Mouse (Mus musculus): ENCODE data around the gene Heatr5a. TPM values are rescaled to one million over a fixed set of nuclear protein-coding genes. Genes with fewer than 3 reads are reported as not detected.
A peak's percentile ranks its signal among the peaks of the same experiment; 100 is the strongest.

Gene Heatr5a
- total RNA-seq, 1 experiment from 2014 or later: 18.0 TPM

DNA sequence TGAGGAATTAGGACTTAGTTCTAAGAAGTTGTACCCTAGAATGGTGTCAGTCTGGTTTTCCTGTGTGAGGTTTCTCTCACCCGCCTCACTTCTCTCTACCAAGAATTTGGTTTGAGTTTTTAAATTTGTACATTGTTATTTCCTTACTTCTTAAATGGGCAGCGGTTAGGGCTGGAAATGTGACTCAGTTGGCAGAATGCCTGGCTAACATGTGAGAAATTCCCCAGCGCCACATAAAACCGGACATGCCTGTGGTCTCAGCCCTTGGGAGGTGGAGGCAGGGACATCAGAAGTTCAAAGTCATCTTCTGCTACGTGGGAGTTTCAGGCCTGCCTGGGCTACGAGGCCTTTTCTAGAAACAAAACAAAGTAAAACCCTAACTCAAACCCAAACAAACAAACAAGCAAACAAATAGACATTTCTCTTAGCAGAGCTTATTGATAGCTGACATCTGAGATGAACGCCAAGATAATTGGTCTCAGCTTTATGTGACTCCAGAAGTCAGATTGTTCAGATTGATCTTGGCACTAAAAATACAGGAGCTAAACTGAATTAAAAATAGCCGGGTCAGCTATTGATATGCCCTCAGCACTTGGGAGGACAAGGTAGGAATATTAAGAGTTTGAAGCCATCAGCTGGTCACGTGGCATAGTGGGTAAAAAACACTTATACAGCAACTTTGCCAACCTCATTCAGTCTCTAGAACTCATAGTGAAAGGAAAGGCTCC, 123.0 kb downstream of the Heatr5a start:
- peak; percentile 70 for DNase-seq

DNA sequence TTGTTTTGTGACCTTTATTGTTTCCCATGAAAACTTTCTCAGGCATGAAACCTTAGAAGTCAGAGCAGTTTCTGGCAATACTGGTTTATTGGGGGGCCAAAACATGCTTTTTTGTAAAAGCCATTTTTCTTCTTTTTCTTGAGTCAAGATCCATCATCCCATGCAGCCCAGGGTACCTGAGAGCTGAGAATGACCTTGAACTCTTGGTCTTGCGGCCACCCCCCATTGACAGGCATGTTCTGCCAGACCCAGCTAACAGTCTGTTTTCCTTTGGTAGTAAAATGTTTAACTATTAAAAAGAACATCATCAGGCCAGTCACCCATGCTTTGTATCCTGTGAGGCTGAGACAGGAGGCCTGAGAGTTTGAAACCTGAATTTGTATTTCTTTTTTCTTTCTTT, 125.9 kb downstream of the Heatr5a start:
- no peak for DNase-seq

- peak; percentile 95 for DNase-seq
These were observed 126.3 kb downstream of the Heatr5a start for GRCm38 (mm10) chr12:51844771-51845256.

- no peak for DNase-seq
These were observed 127.3 kb downstream of the Heatr5a start for GRCm38 (mm10) chr12:51843576-51844520.

DNA sequence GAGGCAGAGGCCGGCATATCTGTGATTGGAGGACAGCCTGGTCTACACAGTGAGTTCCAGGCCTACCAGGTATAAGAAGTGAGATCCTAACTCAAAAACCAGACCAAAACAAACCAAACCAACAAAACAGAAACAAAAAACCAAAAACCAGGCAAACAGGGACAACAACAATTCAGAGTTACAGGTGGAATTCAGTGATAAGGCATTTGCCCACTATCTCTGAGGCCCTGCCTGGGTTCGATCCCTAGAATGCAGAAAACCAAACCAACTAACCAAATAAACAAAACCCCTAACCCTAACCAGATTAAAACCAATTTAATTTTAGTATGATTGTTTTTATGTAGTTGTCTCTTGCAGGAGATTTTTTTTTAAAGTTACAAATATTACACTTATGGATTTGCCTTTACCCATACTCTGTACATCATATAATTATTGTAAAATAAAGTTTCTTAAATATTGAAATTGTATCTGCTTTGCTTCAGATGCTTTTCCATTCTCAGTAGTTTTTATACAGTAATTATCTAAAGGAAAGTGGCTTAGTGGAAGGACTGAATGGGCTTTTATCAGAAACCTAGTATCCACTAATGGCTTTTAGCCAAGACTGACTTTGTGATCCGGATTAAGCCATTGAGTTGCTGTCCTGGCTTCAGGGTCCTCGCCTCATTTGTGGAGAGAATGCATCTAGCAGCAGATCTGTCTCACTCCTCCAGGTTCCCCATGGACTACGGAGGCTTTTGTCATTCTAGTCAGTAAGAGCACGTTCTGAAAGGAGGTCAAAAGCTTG, 128.8 kb downstream of the Heatr5a start:
- DNase-seq: no peak

DNA sequence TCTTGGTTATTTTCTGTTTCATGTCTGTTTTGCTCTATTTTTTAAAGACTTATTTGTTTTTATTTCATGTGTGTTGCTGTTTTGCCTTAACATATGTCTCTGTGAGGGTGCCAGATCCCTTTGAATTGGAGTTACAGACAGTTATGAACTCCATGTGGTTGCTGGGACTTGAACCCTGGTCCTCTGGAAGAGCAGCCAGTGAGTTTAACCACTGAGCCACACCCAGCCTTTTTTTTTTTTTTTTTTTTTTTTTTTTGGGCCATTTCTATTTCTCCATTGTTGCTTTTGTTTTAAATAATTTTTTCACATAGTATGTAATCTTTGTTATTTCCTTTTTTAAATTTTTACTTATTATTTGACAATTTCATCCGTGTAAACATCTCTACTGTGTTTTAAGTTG, 131.3 kb downstream of the Heatr5a start:
- no peak for DNase-seq

GRCm38 (mm10) chr12:51835219-51835618, 135.9 kb downstream of the Heatr5a start:
- no peak for DNase-seq

DNA sequence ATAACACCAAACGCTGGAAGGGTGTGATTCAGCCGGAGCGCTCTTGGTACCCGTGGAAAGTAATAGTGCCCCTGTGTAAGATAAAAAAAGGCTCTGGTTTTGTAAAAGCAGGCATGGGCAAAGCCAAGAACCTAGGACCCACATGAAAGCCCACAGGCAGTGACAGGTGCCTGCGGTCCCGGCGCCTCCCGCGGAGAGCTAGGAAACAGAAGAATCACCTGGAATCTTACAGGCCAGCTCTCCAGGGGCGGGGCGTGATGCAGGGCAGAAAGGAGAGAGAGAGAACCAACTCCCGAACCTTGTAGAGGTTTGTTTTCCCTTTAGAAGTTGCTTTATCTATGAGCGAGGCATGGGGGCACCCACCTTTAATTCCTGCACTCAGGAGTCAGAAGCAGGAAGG, 139.2 kb downstream of the Heatr5a start:
- DNase-seq: no peak

DNA sequence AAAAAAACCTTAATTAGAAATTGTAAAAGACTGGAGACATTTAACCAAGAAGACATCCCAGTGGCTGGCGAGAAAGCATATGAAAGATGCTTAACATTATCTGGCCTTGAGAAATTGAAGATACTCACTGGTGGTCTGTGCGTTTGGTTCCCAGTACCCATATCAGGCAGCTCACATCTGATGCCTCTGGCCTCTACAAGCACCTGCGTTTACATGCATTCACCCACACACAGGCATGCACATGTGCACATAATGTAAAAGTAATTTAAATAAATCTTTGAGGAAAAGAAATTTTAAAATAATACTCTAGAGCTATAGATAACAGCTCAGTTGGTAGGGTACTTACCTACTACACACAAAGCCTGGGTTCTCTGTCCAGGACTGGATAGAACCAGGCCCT, 139.8 kb downstream of the Heatr5a start:
- no peak for DNase-seq

- no peak for DNase-seq
These were observed 140.4 kb downstream of the Heatr5a start for GRCm38 (mm10) chr12:51830671-51831070.

DNA sequence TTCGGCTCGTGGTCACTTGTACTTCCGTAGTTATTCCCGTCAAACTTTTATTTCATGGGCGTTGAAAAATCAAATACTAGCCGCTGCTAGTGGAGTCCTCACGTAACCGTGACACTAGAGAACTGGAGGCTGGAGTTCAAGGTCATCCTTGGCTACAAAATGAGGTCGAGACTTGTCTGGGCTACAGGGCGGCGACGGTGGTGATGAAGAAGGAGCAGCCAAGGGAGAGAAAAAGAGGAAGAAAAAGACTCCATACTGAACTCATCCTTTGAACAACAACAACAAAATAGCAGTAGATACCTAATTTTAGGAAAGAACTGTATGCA, 141.1 kb downstream of the Heatr5a start:
- DNase-seq: no peak

- peak; percentile 91 for DNase-seq
These were observed 141.6 kb downstream of the Heatr5a start, which contains the start of gene Hectd1 for GRCm38 (mm10) chr12:51829290-51830076. TSS of gene Hectd1 (minus strand) at chr12:51829536.

GRCm38 (mm10) chr12:51828716-51829289, 142.3 kb downstream of the Heatr5a start:
- DNase-seq: peak; percentile 75

GRCm38 (mm10) chr12:51827958-51828650, 143.0 kb downstream of the Heatr5a start:
- DNase-seq: no peak

Other genes with a start within 250 kb of the Heatr5a start
- gene Hectd1, start 141.8 kb downstream of the Heatr5a start, total RNA-seq (2021): 92.9 and 94.0 TPM in 2 replicates
- 16.5 and 18.4 TPM in 2 replicates for gene Dtd2, start 35.2 kb upstream of the Heatr5a start, total RNA-seq (2021)
- not detected in 2 replicates for gene Gpr33, start 56.7 kb upstream of the Heatr5a start, total RNA-seq (2021)
- gene Nubpl, start 126.4 kb upstream of the Heatr5a start, total RNA-seq (2021): 12.8 and 14.7 TPM in 2 replicates